ENCODE assay signal across 9 mouse cellular contexts in the genomic region with DNA sequence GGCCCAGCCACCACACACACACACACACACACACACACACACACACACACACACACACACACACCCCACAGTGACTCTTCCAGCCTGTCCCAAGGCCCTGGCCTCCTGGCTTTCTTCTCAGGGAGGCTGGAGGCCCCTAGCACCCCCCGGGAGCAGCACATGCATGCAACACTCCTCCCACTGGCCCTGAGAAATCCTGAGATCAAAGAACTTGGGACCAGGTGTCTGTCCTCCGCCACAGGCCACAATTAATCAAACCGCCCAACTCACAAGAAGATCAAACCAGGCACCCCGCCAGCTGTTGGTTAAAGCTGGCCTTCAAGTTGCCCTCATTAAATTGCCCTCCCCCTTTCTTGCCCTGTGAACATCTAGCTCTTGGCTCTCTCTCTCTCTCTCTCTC.
DNase-seq lines count a peak whose midpoint lies in the region; ATAC-seq lines count a peak whose summit lies in the region.
"Had no signal": no experiment of that assay in that cellular context is flagged by ENCODE, and none has a peak within 500 bp of the region (broad histone marks: within the 10 kb centered on the region; RNA-seq: fewer than 3 reads in every experiment).

No protein-coding gene starts in this region.

- 0 out of 2 replicates have a peak, but pooled peaks cover 6% of the 10 kb centered on the region for H3K4me1 ChIP-seq in hindbrain, embryonic 14.5 days (replicated peaks; ENCODE audit: control insufficient read depth, insufficient read depth, low read length)
- H3K4me1 ChIP-seq in lung, embryonic 16.5 days (replicated peaks; ENCODE audit: control insufficient read depth, insufficient read depth, low read length), result peaks cover 27% of the 10 kb centered on the region
- H3K4me1 ChIP-seq in stomach, embryonic 16.5 days (ENCODE audit: control insufficient read depth, insufficient read depth, low read length), result peaks cover 39% of the 10 kb centered on the region
- H3K4me1 ChIP-seq in liver, embryonic 12.5 days, result peaks cover 12% of the 10 kb centered on the region

- ATAC-seq in hindbrain, embryonic 14.5 days (ENCODE audit: low FRiP score), result peak; percentile 24; the same call in 1 of the 2 replicates
- peak; percentile 61 for ATAC-seq in lung, embryonic 16.5 days (ENCODE audit: low read depth)
- ATAC-seq in stomach, embryonic 16.5 days (ENCODE audit: insufficient read depth, low FRiP score), result peak; percentile 65; the same call in 1 of the 2 replicates
- no peak for ATAC-seq in liver, embryonic 12.5 days

- DNase-seq in urinary bladder, postnatal 14 days (ENCODE audit: low spot score), result peak; percentile 41
- DNase-seq in urinary bladder, postnatal 10 days (ENCODE audit: low spot score), result no peak
- DNase-seq in hindbrain, embryonic 14.5 days (ENCODE audit: low spot score), result peak; percentile 56
- no peak for DNase-seq in T-cell, adult 2 months (ENCODE audit: low spot score)
- DNase-seq in layer of hippocampus, postnatal 25 days (ENCODE audit: extremely low spot score in 1 of 2, low spot score in 1 of 2), result no peak

- no peak overlapping the region for H3K4me2 ChIP-seq in hindbrain, embryonic 14.5 days (replicated peaks)
- no peak overlapping the region for H3K4me2 ChIP-seq in lung, embryonic 16.5 days (ENCODE audit: low read depth, low read length)
- H3K4me2 ChIP-seq in stomach, embryonic 16.5 days (ENCODE audit: low read depth, low read length), result no peak overlapping the region
- no peak overlapping the region for H3K4me2 ChIP-seq in liver, embryonic 12.5 days

- no peak overlapping the region for H3K27ac ChIP-seq in hindbrain, embryonic 14.5 days
- peak overlapping the region; percentile 62; the same call in 1 of the 2 replicates for H3K27ac ChIP-seq in lung, embryonic 16.5 days (ENCODE audit: low read length)
- H3K27ac ChIP-seq in stomach, embryonic 16.5 days (ENCODE audit: low read length), result no peak overlapping the region
- H3K27ac ChIP-seq in liver, embryonic 12.5 days, result no peak overlapping the region

- no peaks in the 10 kb centered on the region for H3K36me3 ChIP-seq in hindbrain, embryonic 14.5 days (replicated peaks; ENCODE audit: control insufficient read depth, insufficient read depth)
- no peaks in the 10 kb centered on the region for H3K36me3 ChIP-seq in lung, embryonic 16.5 days (ENCODE audit: control insufficient read depth, insufficient read depth, low read length)
- no peaks in the 10 kb centered on the region for H3K36me3 ChIP-seq in stomach, embryonic 16.5 days (ENCODE audit: control insufficient read depth, insufficient read depth, low read length)
- no peaks in the 10 kb centered on the region for H3K36me3 ChIP-seq in liver, embryonic 12.5 days
- H3K36me3 ChIP-seq: G1E had no signal

- no peaks in the 10 kb centered on the region; the same call in 1 of the 2 replicates for H3K27me3 ChIP-seq in hindbrain, embryonic 14.5 days (ENCODE audit: control insufficient read depth, insufficient read depth, low read length)
- no peaks in the 10 kb centered on the region for H3K27me3 ChIP-seq in lung, embryonic 16.5 days (ENCODE audit: control insufficient read depth, insufficient read depth, low read depth, low read length)
- no peaks in the 10 kb centered on the region for H3K27me3 ChIP-seq in stomach, embryonic 16.5 days (ENCODE audit: control insufficient read depth, insufficient read depth, low read length)
- H3K27me3 ChIP-seq in liver, embryonic 12.5 days (replicated peaks), result no peaks in the 10 kb centered on the region

- H3K9me3 ChIP-seq in hindbrain, embryonic 14.5 days (ENCODE audit: control insufficient read depth, low read length), result no peaks in the 10 kb centered on the region
- H3K9me3 ChIP-seq in lung, embryonic 16.5 days (ENCODE audit: control insufficient read depth, low read length), result no peaks in the 10 kb centered on the region
- no peaks in the 10 kb centered on the region for H3K9me3 ChIP-seq in stomach, embryonic 16.5 days (replicated peaks; ENCODE audit: control insufficient read depth, low read length)
- H3K9me3 ChIP-seq in liver, embryonic 12.5 days (replicated peaks), result no peaks in the 10 kb centered on the region
- H3K9me3 ChIP-seq: G1E had no signal

- 17% methylated on average over 4 of the region's 4 CpGs for WGBS in hindbrain, embryonic 14.5 days
- 24% methylated on average over 4 of the region's 4 CpGs for WGBS in lung, embryonic 16.5 days
- 23% methylated on average over 4 of the region's 4 CpGs for WGBS in stomach, embryonic 16.5 days
- 55% methylated on average over 4 of the region's 4 CpGs for WGBS in liver, embryonic 12.5 days (ENCODE audit: insufficient replicate concordance)

- H3K4me3 ChIP-seq in hindbrain, embryonic 14.5 days (replicated peaks; ENCODE audit: low read length), result no peak overlapping the region
- no peak overlapping the region for H3K4me3 ChIP-seq in lung, embryonic 16.5 days (ENCODE audit: low read length)
- H3K4me3 ChIP-seq in stomach, embryonic 16.5 days (replicated peaks; ENCODE audit: low read length), result no peak overlapping the region
- H3K4me3 ChIP-seq in liver, embryonic 12.5 days, result no peak overlapping the region

- no peak overlapping the region for H3K9ac ChIP-seq in hindbrain, embryonic 14.5 days
- H3K9ac ChIP-seq in lung, embryonic 16.5 days (ENCODE audit: low read length), result no peak overlapping the region
- no peak overlapping the region for H3K9ac ChIP-seq in stomach, embryonic 16.5 days (ENCODE audit: low read length)
- no peak overlapping the region for H3K9ac ChIP-seq in liver, embryonic 12.5 days

Comparison
In these comparisons a context has a peak if more than half of its experiments do, and no peak if none do; other contexts are left out.
1. DNase-seq: peak in urinary bladder, postnatal 14 days (single experiment) and hindbrain, embryonic 14.5 days (single experiment); none in urinary bladder, postnatal 10 days (single experiment), T-cell, adult 2 months (single experiment) and layer of hippocampus, postnatal 25 days (0 of 2).